Mouse (Mus musculus) adrenal gland, adult 8-10 months (tissue): ENCODE data around the gene Fxyd4. TPM values are rescaled to one million over a fixed set of nuclear protein-coding genes. Genes with fewer than 3 reads are reported as not detected.

Experiments used
- DNase-seq: peaks from one replicate; pipeline ENCODE4 v3.0.0; 2022
- microRNA-seq, 2 experiments: library from miRNA; unstranded; fragments of <30 nt; microRNA quantifications; one replicate each; pipeline ENCODE4 v1.2.0; 2022
- total RNA-seq, 4 experiments: library from RNA; stranded (reverse); gene quantifications; 2 replicates each; pipeline ENCODE4 v1.2.4; 2022

Gene Fxyd4
- total RNA-seq, 4 experiments from 2014 or later = not detected

DNA sequence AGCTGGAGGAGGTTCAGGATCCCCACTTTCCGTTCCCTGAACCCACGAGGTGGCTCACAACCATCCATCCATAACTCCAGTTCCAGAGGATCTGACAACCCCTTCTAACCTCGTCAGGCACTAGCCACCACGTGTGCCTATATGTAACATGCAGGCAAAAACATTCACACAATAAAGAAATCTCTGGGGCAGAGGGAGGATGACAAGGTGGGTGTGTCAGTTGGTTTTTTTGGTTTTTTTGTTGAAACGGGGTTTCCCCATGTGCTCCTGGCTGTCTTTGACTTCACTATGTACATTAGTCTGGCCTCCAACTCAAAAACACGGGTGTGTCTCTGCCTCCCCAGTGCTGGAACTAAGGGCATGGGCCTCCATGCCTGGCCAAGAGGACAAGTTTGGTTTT lies 47.2 kb downstream of the Fxyd4 start:
- no peak for DNase-seq

DNA sequence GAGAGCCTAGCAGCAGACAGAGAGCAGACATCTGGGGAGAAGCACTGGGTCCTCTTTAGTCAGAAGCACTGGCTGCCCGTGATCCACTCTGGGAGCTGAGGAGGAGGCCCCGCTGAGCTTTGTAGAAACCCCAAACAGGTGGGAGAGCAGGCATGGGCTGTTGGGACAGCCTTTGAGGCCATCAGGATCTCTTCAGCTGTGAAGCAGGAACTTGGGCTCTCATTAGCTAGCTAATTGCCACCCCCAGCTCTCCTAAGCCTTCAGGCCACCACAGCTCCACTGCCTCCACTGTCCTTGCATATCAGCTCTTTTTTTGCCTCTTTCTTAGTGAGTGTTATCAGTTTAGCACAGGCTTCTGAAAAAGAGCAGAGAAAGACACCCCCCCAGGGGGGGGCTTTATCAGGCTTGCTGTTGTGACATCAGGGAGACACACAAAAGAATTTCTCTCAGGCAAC lies 48.8 kb downstream of the Fxyd4 start:
- DNase-seq = no peak

DNA sequence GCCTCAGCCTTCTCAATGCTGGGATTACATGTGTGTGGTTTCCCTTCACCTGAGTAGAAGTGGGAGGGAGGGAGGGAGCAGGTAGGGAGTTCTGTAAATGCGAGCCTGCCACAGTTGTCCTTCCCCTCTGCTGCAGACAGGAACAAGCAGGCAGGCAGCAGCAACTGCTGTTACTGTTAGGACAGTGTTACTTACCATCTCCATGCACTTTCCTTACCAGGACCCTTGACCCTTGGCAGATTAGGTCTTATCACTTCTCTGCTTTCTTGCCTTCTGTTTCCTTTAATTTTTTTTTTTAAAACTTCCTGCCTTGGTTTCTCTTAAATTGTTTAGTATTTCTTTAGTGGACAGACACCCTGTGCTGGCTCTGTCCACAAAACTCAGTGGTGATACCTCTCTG lies 49.5 kb downstream of the Fxyd4 start:
- DNase-seq = no peak

DNA sequence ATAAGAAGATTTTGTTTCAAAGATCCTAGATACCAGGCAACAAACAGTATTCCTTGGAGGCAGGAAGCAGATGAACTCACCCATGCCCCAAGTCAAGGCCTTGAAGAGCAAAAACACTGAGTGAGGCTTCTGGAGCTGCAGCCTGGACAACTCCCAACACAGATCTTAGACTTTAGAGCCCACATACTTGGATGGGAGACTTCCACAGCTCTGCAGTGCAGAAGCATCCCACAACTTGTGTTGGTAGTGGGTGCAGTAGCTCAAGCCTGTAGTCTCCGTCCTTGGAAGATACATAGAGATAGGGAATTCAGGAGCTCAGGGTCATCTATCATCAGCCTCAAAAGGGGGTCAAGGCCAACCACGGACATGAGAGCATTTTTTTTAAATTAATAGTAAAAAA lies 51.5 kb downstream of the Fxyd4 start:
- no peak for DNase-seq

Small RNA genes lying within 50 kb of the gene (microRNA-seq; reads per million reads assigned to microRNA genes)
- gene Gm25535 = 0 reads per million in 2 experiments

Other genes starting within 250 kb of the Fxyd4 start
- 10 to 100 TPM; 28.8 to 41.7 (median 38.3) TPM for gene Zfp637, start 96.5 kb downstream of the Fxyd4 start, total RNA-seq
- gene Zfp239, start 75.6 kb downstream of the Fxyd4 start, total RNA-seq = 1 to 10 TPM; 1.9 to 5.6 (median 5.0) TPM
- 100 to 1,000 TPM; 293 to 348 (median 309) TPM for gene Hnrnpf, start 37.4 kb downstream of the Fxyd4 start, total RNA-seq
- gene Rasgef1a, start 73.7 kb upstream of the Fxyd4 start, total RNA-seq = 1 to 10 TPM in 1 of 4 experiments, under 1 TPM in 3; 0.52 to 1.3 (median 0.79) TPM
- gene Csgalnact2, start 201.4 kb upstream of the Fxyd4 start, total RNA-seq = 10 to 100 TPM; 18.8 to 26.8 (median 23.1) TPM